Mouse (Mus musculus) kidney, postnatal 10 days (tissue): ENCODE results near the gene Fntb.

ENCODE experiments used
- DNase-seq: peaks from one replicate; pipeline ENCODE4 v3.0.0; 2021; ENCODE audit warnings: mixed read lengths

Gene Fntb

DNA sequence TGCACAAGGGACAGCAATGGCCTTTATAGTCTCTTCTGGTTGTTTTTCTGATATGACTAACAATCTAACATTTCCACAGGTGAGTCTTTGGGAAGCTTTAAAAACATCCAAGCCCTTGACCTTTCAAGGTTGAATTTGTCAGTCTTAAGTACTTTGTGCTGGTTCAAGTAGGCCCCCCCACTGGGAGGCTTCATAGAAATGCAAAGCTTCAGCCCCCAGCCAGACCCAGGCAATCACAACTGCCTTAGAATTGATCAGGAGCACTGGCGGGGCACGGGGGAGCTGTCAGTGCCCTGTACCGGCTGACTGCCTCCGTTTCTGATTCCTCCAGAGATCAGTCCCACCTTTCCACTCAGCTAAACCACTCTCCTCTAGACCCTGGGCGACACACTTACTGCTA, 199.7 kb downstream of the Fntb start:
- no peak for DNase-seq

DNA sequence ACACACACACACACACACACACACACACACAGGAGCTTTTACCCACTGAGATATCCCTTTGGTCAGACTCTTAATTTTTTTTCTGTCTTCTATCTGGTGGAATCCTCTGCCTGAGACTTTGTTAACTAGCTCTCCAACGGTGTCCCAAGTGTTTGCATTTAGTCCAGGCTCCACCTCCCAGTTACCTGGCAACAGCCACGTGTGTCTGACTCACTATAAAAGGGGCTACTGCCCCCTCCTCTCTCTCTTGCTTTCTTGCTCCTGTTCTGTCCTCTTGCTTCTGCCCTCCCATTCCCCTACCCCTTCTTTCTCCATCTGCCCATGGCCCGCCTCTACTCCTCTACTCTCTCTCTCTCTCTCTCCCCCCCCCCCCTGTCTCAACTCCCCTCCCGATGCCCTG, 200.5 kb downstream of the Fntb start:
- DNase-seq, result no peak
